Mouse (Mus musculus): Measurements from ENCODE around the gene Alox5ap. TPM values are rescaled to one million over a fixed set of nuclear protein-coding genes. Genes with fewer than 3 reads are reported as not detected.

The Alox5ap gene
- polyA plus RNA-seq, 1 experiment from 2014 or later: 6.7 TPM

GRCm38 (mm10) chr5:149261866-149262265 lies 2.7 kb upstream of the Alox5ap start:
- Histone ChIP-seq H3K27me3 (no peaks in the 10 kb centered on the region), H3K9me3 (replicated peaks) (no peaks in the 10 kb centered on the region), H3K9ac (no peak overlapping the region), H3K4me1 (replicated peaks) (peaks cover 5% of the 10 kb centered on the region; the same call in 1 of the 2 replicates), H3K36me3 (no peaks in the 10 kb centered on the region), H3K4me3 (no peak overlapping the region), H3K27ac (no peak overlapping the region), H3K4me2 (no peak overlapping the region)
- 70% methylated on average over 6 of the region's 6 CpGs for WGBS
- ATAC-seq (replicated peaks; ENCODE audit: insufficient number of reproducible peaks, insufficient read depth, low FRiP score, low read depth): no peak

- H3K9ac ChIP-seq: no peak overlapping the region
- no peaks in the 10 kb centered on the region for H3K4me1 ChIP-seq (replicated peaks)
- no peak overlapping the region for H3K27ac ChIP-seq
- no peak overlapping the region for H3K4me2 ChIP-seq
- no peak overlapping the region for H3K4me3 ChIP-seq
- WGBS: 49% methylated on average over 6 of the region's 6 CpGs
- no peak for ATAC-seq (replicated peaks; ENCODE audit: insufficient number of reproducible peaks, insufficient read depth, low FRiP score, low read depth)
- H3K36me3 ChIP-seq: no peaks in the 10 kb centered on the region
- no peaks in the 10 kb centered on the region for H3K27me3 ChIP-seq
- no peaks in the 10 kb centered on the region for H3K9me3 ChIP-seq (replicated peaks)
Measured at GRCm38 (mm10) chr5:149264878-149265279, 312 bp downstream of the Alox5ap start.

GRCm38 (mm10) chr5:149266761-149267221 lies 2.2 kb downstream of the Alox5ap start:
- no peak overlapping the region for H3K9ac ChIP-seq
- H3K36me3 ChIP-seq: no peaks in the 10 kb centered on the region
- no peaks in the 10 kb centered on the region for H3K9me3 ChIP-seq (replicated peaks)
- no peak overlapping the region for H3K4me2 ChIP-seq
- H3K27me3 ChIP-seq: no peaks in the 10 kb centered on the region
- WGBS: 66% methylated on average over 8 of the region's 8 CpGs
- no peak for ATAC-seq (replicated peaks; ENCODE audit: insufficient number of reproducible peaks, insufficient read depth, low FRiP score, low read depth)
- H3K27ac ChIP-seq: no peak overlapping the region
- no peaks in the 10 kb centered on the region for H3K4me1 ChIP-seq (replicated peaks)
- no peak overlapping the region for H3K4me3 ChIP-seq

- WGBS: 63% methylated on average over 4 of the region's 4 CpGs
- Histone ChIP-seq H3K27me3 (no peaks in the 10 kb centered on the region), H3K4me1 (replicated peaks) (no peaks in the 10 kb centered on the region), H3K27ac (no peak overlapping the region), H3K9ac (no peak overlapping the region), H3K36me3 (no peaks in the 10 kb centered on the region), H3K4me3 (no peak overlapping the region), H3K9me3 (replicated peaks) (no peaks in the 10 kb centered on the region), H3K4me2 (no peak overlapping the region)
- no peak for ATAC-seq (replicated peaks; ENCODE audit: insufficient number of reproducible peaks, insufficient read depth, low FRiP score, low read depth)
Measured at GRCm38 (mm10) chr5:149267493-149267892, 2.9 kb downstream of the Alox5ap start.

GRCm38 (mm10) chr5:149271291-149271690 lies 6.7 kb downstream of the Alox5ap start:
- H3K27ac ChIP-seq: no peak overlapping the region
- no peak overlapping the region for H3K4me3 ChIP-seq
- H3K4me1 ChIP-seq (replicated peaks): no peaks in the 10 kb centered on the region; the same call in 1 of the 2 replicates
- H3K9me3 ChIP-seq (replicated peaks): no peaks in the 10 kb centered on the region
- no peak for ATAC-seq (replicated peaks; ENCODE audit: insufficient number of reproducible peaks, insufficient read depth, low FRiP score, low read depth)
- H3K9ac ChIP-seq: no peak overlapping the region
- H3K4me2 ChIP-seq: no peak overlapping the region
- 92% methylated on average over 3 of the region's 3 CpGs for WGBS
- no peaks in the 10 kb centered on the region for H3K36me3 ChIP-seq
- H3K27me3 ChIP-seq: no peaks in the 10 kb centered on the region

- Histone ChIP-seq H3K4me1 (replicated peaks) (no peaks in the 10 kb centered on the region; the same call in 1 of the 2 replicates), H3K36me3 (no peaks in the 10 kb centered on the region), H3K9me3 (replicated peaks) (no peaks in the 10 kb centered on the region), H3K27me3 (no peaks in the 10 kb centered on the region), H3K9ac (no peak overlapping the region), H3K4me2 (no peak overlapping the region), H3K27ac (no peak overlapping the region), H3K4me3 (no peak overlapping the region)
- WGBS: 57% methylated on average over 4 of the region's 4 CpGs
- no peak for ATAC-seq (replicated peaks; ENCODE audit: insufficient number of reproducible peaks, insufficient read depth, low FRiP score, low read depth)
Measured at GRCm38 (mm10) chr5:149272535-149272934, 8.0 kb downstream of the Alox5ap start.

- WGBS: 80% methylated on average over 15 of the region's 15 CpGs
- no peak for ATAC-seq (replicated peaks; ENCODE audit: insufficient number of reproducible peaks, insufficient read depth, low FRiP score, low read depth)
Measured at GRCm38 (mm10) chr5:149274390-149275104, 10.0 kb downstream of the Alox5ap start.

GRCm38 (mm10) chr5:149275105-149275494 lies 10.5 kb downstream of the Alox5ap start:
- WGBS: 93% methylated on average over 1 of the region's 1 CpGs
- H3K27me3 ChIP-seq: no peaks in the 10 kb centered on the region
- no peak for ATAC-seq (replicated peaks; ENCODE audit: insufficient number of reproducible peaks, insufficient read depth, low FRiP score, low read depth)
- H3K4me3 ChIP-seq: no peak overlapping the region
- H3K27ac ChIP-seq: no peak overlapping the region
- no peak overlapping the region for H3K9ac ChIP-seq
- no peak overlapping the region for H3K4me2 ChIP-seq
- no peaks in the 10 kb centered on the region for H3K36me3 ChIP-seq
- no peaks in the 10 kb centered on the region for H3K9me3 ChIP-seq (replicated peaks)
- no peaks in the 10 kb centered on the region; the same call in 1 of the 2 replicates for H3K4me1 ChIP-seq (replicated peaks)

More at GRCm38 (mm10) chr5:149274390-149275104, 10.0 kb downstream of the Alox5ap start:
- no peak overlapping the region for H3K4me2 ChIP-seq
- no peak overlapping the region for H3K9ac ChIP-seq
- no peak overlapping the region for H3K27ac ChIP-seq
- no peaks in the 10 kb centered on the region; the same call in 1 of the 2 replicates for H3K4me1 ChIP-seq (replicated peaks)
- H3K36me3 ChIP-seq: no peaks in the 10 kb centered on the region
- H3K9me3 ChIP-seq (replicated peaks): no peaks in the 10 kb centered on the region
- no peaks in the 10 kb centered on the region for H3K27me3 ChIP-seq
- no peak overlapping the region for H3K4me3 ChIP-seq

- Histone ChIP-seq H3K4me2 (no peak overlapping the region), H3K4me1 (replicated peaks) (no peaks in the 10 kb centered on the region; the same call in 1 of the 2 replicates), H3K9ac (no peak overlapping the region), H3K27me3 (no peaks in the 10 kb centered on the region), H3K27ac (no peak overlapping the region), H3K4me3 (no peak overlapping the region), H3K36me3 (no peaks in the 10 kb centered on the region), H3K9me3 (replicated peaks) (peaks cover 5% of the 10 kb centered on the region; the same call in 1 of the 2 replicates)
- WGBS: 81% methylated on average over 5 of the region's 5 CpGs
- ATAC-seq (replicated peaks; ENCODE audit: insufficient number of reproducible peaks, insufficient read depth, low FRiP score, low read depth): no peak
Measured at GRCm38 (mm10) chr5:149277529-149277928, 13.0 kb downstream of the Alox5ap start.

GRCm38 (mm10) chr5:149279273-149279844 lies 14.8 kb downstream of the Alox5ap start:
- Histone ChIP-seq H3K27me3 (no peaks in the 10 kb centered on the region), H3K4me3 (peak overlapping the region; percentile 15), H3K4me2 (peak overlapping the region; percentile 34), H3K4me1 (replicated peaks) (no peaks in the 10 kb centered on the region; the same call in 1 of the 2 replicates), H3K27ac (peak overlapping the region; percentile 58), H3K36me3 (no peaks in the 10 kb centered on the region), H3K9ac (no peak overlapping the region), H3K9me3 (replicated peaks) (peaks cover 6% of the 10 kb centered on the region; the same call in 1 of the 2 replicates)
- ATAC-seq (replicated peaks; ENCODE audit: insufficient number of reproducible peaks, insufficient read depth, low FRiP score, low read depth): peak; percentile 44; the same call in 1 of the 2 replicates
- 29% methylated on average over 22 of the region's 22 CpGs for WGBS

- Histone ChIP-seq H3K9me3 (replicated peaks) (peaks cover 6% of the 10 kb centered on the region; the same call in 1 of the 2 replicates), H3K4me2 (no peak overlapping the region), H3K9ac (no peak overlapping the region), H3K27me3 (peaks cover 5% of the 10 kb centered on the region; the same call in 1 of the 2 replicates), H3K27ac (no peak overlapping the region), H3K36me3 (no peaks in the 10 kb centered on the region), H3K4me3 (no peak overlapping the region), H3K4me1 (replicated peaks) (peaks cover 10% of the 10 kb centered on the region)
- ATAC-seq (replicated peaks; ENCODE audit: insufficient number of reproducible peaks, insufficient read depth, low FRiP score, low read depth): no peak
- WGBS: 83% methylated on average over 2 of the region's 2 CpGs
Measured at GRCm38 (mm10) chr5:149283009-149283408, 18.4 kb downstream of the Alox5ap start.

Data from heart, embryonic 15.5 days (tissue).